Mouse (Mus musculus): Measurements from ENCODE around the gene Sesn1.

DNA sequence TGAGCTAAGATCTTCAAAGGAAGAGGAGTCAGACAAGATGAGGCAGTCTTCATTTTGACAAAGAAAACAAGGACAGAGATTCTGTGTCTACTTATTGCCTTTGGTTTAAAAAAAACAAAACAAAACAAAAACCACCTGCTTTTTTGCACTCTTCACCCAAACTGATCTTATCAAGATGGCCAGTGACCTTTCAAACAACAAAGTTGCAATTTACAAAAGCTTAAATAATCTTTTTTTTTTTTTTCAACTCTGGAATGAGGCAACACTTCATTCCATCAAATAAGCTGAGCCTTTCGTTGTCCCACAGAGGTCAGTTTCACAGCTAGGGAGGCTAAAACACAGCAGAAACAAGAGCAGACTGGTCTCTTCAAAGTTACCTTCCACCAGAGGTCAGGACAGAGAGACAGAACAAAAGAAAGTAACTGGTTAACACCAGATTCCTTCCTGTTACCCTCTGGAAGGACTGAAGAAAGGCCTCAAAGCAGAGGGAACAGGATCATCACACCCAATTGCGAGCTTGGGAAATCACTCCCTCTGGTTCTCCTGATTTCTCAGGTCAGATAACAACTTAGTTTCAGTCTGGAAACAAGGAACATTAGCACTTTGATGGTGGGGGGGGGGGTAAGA, 3.9 kb upstream of the Sesn1 start:
- TF ChIP-seq CTCF (IDR thresholded peaks at IDR 0.05) = no peak
- no peak for TF ChIP-seq EP300 (IDR thresholded peaks at IDR 0.05)
